Mouse (Mus musculus): Measurements from ENCODE around the gene Gm8265.
"Not testable (repeated sequence)": the region's sequence is repeated elsewhere in the genome, so short reads cannot be mapped to it uniquely, and the experiment has no call there.

DNA sequence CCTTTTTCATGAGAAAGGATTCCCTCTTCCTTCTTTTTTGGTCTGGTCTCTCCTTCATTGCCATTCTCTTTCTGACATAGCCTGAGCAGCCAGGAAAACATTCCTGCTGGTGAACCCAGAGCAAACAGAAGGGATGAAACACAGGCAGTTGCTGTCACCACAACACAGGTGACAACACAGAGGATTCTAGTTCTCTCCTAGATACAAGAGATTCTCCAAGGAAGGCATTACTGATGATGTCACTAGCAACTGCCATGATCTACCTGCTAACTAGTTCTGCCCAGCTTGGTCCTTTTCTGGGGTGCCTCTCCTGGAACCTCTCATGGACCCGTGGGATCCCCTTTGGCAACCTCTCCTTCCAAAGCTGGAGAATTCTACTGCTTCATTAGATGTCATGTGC is at the start of gene Gm8265:
- TF ChIP-seq CTCF, POLR2A (IDR thresholded peaks at IDR 0.05; ENCODE audit: insufficient read depth, low read depth, low read length): not testable (repeated sequence)
